Mouse (Mus musculus): Measurements from ENCODE around the gene Ccn2. TPM values are rescaled to one million over a fixed set of nuclear protein-coding genes. Genes with fewer than 3 reads are reported as not detected.

Ccn2 gene
- 9.8 and 10.5 TPM in 2 replicates for polyA plus RNA-seq (2014; fragmentation: Nextera tagmentation; extraction: Ambion mirVana)

GRCm38 (mm10) chr10:24595250-24596002, at the start of gene Ccn2:
Ccn2 (plus strand) TSS chr10:24595442.
- peak; percentile 91 for DNase-seq
- peaks cover 27% of the 10 kb centered on the region for H3K4me1 ChIP-seq (ENCODE audit: insufficient read depth)
- H3K4me2 ChIP-seq, result peak within 1 kb of the TSS; percentile 76
- H3K4me3 ChIP-seq (ENCODE audit: low read depth, low read length), result peak within 1 kb of the TSS; percentile 74
- H3K9ac ChIP-seq, result peak within 1 kb of the TSS; percentile 78
- no peaks in the 10 kb centered on the region for H3K27me3 ChIP-seq (ENCODE audit: insufficient read depth, low read length)
- H3K27ac ChIP-seq (ENCODE audit: low read depth), result peak within 1 kb of the TSS; percentile 96
- TF ChIP-seq CTCF (IDR thresholded peaks at IDR 0.05; ENCODE audit: low read depth), result no peak
- H3K36me3 ChIP-seq (ENCODE audit: insufficient read depth), result peaks cover 4% of the 10 kb centered on the region; the same call in 1 of the 2 replicates
- WGBS, result under 1% methylated on average over 53 of the region's 53 CpGs
- H3K9me3 ChIP-seq (ENCODE audit: low read depth, low read length), result no peaks in the 10 kb centered on the region
- peak; percentile 86 for ATAC-seq (ENCODE audit: insufficient read depth)

- no peak for DNase-seq
- H3K27ac ChIP-seq (ENCODE audit: low read depth), result no peak overlapping the region
Measured at GRCm38 (mm10) chr10:24552870-24553269, 42.4 kb upstream of the Ccn2 start.

GRCm38 (mm10) chr10:24554091-24554490, 41.2 kb upstream of the Ccn2 start:
- H3K36me3 ChIP-seq (ENCODE audit: insufficient read depth), result no peaks in the 10 kb centered on the region
- no peaks in the 10 kb centered on the region for H3K9me3 ChIP-seq (ENCODE audit: low read depth, low read length)
- no peaks in the 10 kb centered on the region for H3K27me3 ChIP-seq (ENCODE audit: insufficient read depth, low read length)
- no peaks in the 10 kb centered on the region for H3K4me1 ChIP-seq (ENCODE audit: insufficient read depth)
- DNase-seq, result no peak
- H3K4me3 ChIP-seq (ENCODE audit: low read depth, low read length), result no peak overlapping the region
- no peak overlapping the region for H3K4me2 ChIP-seq
- TF ChIP-seq CTCF (IDR thresholded peaks at IDR 0.05; ENCODE audit: low read depth), result no peak
- H3K9ac ChIP-seq, result no peak overlapping the region
- ATAC-seq (ENCODE audit: insufficient read depth), result no peak
- 50% methylated on average over 2 of the region's 2 CpGs for WGBS
- H3K27ac ChIP-seq (ENCODE audit: low read depth), result no peak overlapping the region

More at GRCm38 (mm10) chr10:24552870-24553269, 42.4 kb upstream of the Ccn2 start:
- TF ChIP-seq CTCF (IDR thresholded peaks at IDR 0.05; ENCODE audit: low read depth), result no peak
- Histone ChIP-seq H3K27me3 (ENCODE audit: insufficient read depth, low read length) (no peaks in the 10 kb centered on the region), H3K4me3 (ENCODE audit: low read depth, low read length) (no peak overlapping the region), H3K9me3 (ENCODE audit: low read depth, low read length) (no peaks in the 10 kb centered on the region), H3K4me1 (ENCODE audit: insufficient read depth) (no peaks in the 10 kb centered on the region), H3K4me2 (no peak overlapping the region), H3K9ac (no peak overlapping the region), H3K36me3 (ENCODE audit: insufficient read depth) (no peaks in the 10 kb centered on the region)
- WGBS, result 72% methylated on average over 1 of the region's 1 CpGs
- ATAC-seq (ENCODE audit: insufficient read depth), result no peak

- Histone ChIP-seq H3K4me2 (no peak overlapping the region), H3K4me3 (ENCODE audit: low read depth, low read length) (no peak overlapping the region), H3K4me1 (ENCODE audit: insufficient read depth) (no peaks in the 10 kb centered on the region), H3K9ac (no peak overlapping the region), H3K27ac (ENCODE audit: low read depth) (no peak overlapping the region), H3K27me3 (ENCODE audit: insufficient read depth, low read length) (no peaks in the 10 kb centered on the region), H3K9me3 (ENCODE audit: low read depth, low read length) (no peaks in the 10 kb centered on the region), H3K36me3 (ENCODE audit: insufficient read depth) (no peaks in the 10 kb centered on the region)
- ATAC-seq (ENCODE audit: insufficient read depth) (no peak), DNase-seq (no peak)
- 95% methylated on average over 2 of the region's 2 CpGs for WGBS
- TF ChIP-seq CTCF (IDR thresholded peaks at IDR 0.05; ENCODE audit: low read depth), result no peak
Measured at GRCm38 (mm10) chr10:24558366-24558765, 36.9 kb upstream of the Ccn2 start.

GRCm38 (mm10) chr10:24569691-24570420, 25.4 kb upstream of the Ccn2 start:
- peak overlapping the region; percentile 22; the same call in 1 of the 2 replicates for H3K27ac ChIP-seq (ENCODE audit: low read depth)
- ATAC-seq (ENCODE audit: insufficient read depth) (peak; percentile 83), DNase-seq (peak; percentile 90)
- WGBS, result 59% methylated on average over 2 of the region's 2 CpGs
- no peak overlapping the region for H3K9ac ChIP-seq
- TF ChIP-seq CTCF (IDR thresholded peaks at IDR 0.05; ENCODE audit: low read depth), result no peak
- H3K4me1 ChIP-seq (ENCODE audit: insufficient read depth), result 0 out of 2 replicates have a peak, but pooled peaks cover 9% of the 10 kb centered on the region
- H3K4me2 ChIP-seq, result no peak overlapping the region
- no peak overlapping the region for H3K4me3 ChIP-seq (ENCODE audit: low read depth, low read length)
- no peaks in the 10 kb centered on the region for H3K27me3 ChIP-seq (ENCODE audit: insufficient read depth, low read length)
- H3K36me3 ChIP-seq (ENCODE audit: insufficient read depth), result no peaks in the 10 kb centered on the region
- H3K9me3 ChIP-seq (ENCODE audit: low read depth, low read length), result no peaks in the 10 kb centered on the region

- ATAC-seq (ENCODE audit: insufficient read depth) (no peak), DNase-seq (no peak)
- no peaks in the 10 kb centered on the region for H3K27me3 ChIP-seq (ENCODE audit: insufficient read depth, low read length)
- TF ChIP-seq CTCF (IDR thresholded peaks at IDR 0.05; ENCODE audit: low read depth), result no peak
- H3K36me3 ChIP-seq (ENCODE audit: insufficient read depth), result no peaks in the 10 kb centered on the region
- 0 out of 2 replicates have a peak, but pooled peaks cover 9% of the 10 kb centered on the region for H3K4me1 ChIP-seq (ENCODE audit: insufficient read depth)
- WGBS, result 63% methylated on average over 4 of the region's 4 CpGs
- H3K9ac ChIP-seq, result no peak overlapping the region
- H3K4me2 ChIP-seq, result no peak overlapping the region
- no peak overlapping the region for H3K27ac ChIP-seq (ENCODE audit: low read depth)
- H3K4me3 ChIP-seq (ENCODE audit: low read depth, low read length), result no peak overlapping the region
- H3K9me3 ChIP-seq (ENCODE audit: low read depth, low read length), result no peaks in the 10 kb centered on the region
Measured at GRCm38 (mm10) chr10:24572044-24572960, 22.9 kb upstream of the Ccn2 start.

Data from lung, embryonic 14.5 days (tissue).